Mouse (Mus musculus) adrenal gland, postnatal 0 days (tissue): Measurements from ENCODE around the gene Slc13a4. TPM values are rescaled to one million over a fixed set of nuclear protein-coding genes. Genes with fewer than 3 reads are reported as not detected.

ENCODE experiments used
- polyA plus RNA-seq: library from polyadenylated mRNA; unstranded; fragments of >200 nt; fragmentation: Nextera tagmentation; extraction: Ambion mirVana; gene quantifications from 2 replicates; pipeline ENCODE4 v1.2.1, GENCODE M21; 2015

Slc13a4 gene
- 0.14 and 0.28 TPM in 2 replicates for polyA plus RNA-seq

DNA sequence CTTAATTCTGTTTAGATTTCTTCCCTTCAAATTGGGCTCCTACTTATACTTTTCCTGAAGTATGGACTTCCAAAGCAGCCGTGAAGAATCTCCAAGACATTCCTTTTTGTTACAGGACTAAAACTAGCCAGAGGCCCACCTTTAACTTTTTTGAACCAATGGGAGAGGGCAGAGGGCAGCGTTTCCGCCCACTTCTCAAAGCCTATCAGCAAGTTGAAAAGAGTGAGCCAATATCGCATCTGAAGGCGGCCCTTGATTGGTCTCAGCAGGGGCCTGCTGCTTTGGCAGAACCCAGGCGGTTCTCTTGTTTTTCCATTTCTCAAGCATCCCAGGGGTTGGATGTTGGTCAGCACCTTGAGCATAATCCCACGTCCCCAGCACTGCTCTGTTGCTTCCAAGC, at the start of gene Slc13a4:
TSS of gene Slc13a4 (minus strand) at position 95 of the 400 bp plus-strand sequence.

GRCm38 (mm10) chr6:35326111-35326515, 18.2 kb upstream of the Slc13a4 start, which contains the start of gene Fam180a:
Fam180a (minus strand) TSS chr6:35326141.

Other genes starting within 250 kb of the Slc13a4 start
- 14.1 and 14.4 TPM in 2 replicates for gene Cnot4, start 174.4 kb downstream of the Slc13a4 start, polyA plus RNA-seq
- gene Nup205, start 130.7 kb downstream of the Slc13a4 start, polyA plus RNA-seq: 6.9 and 10.8 TPM in 2 replicates
- 3.0 and 8.9 TPM in 2 replicates for gene Fam180a, start 18.0 kb upstream of the Slc13a4 start, polyA plus RNA-seq
- 74.7 and 79.0 TPM in 2 replicates for gene Mtpn, start 231.8 kb upstream of the Slc13a4 start, polyA plus RNA-seq